Mouse (Mus musculus) intestine, embryonic 15.5 days (tissue): ENCODE measurements around the gene Snx13. TPM values are rescaled to one million over a fixed set of nuclear protein-coding genes. Genes with fewer than 3 reads are reported as not detected.

Experiments used
- ATAC-seq: fragments of 200-750 bp; cut with Nextera tagmentation; 2 replicates; pipeline ENCODE4 v1.8.0; 2017; ENCODE audit warnings: moderate TSS enrichment, moderate library complexity
- H3K27ac ChIP-seq: fragments of 300-500 bp; sonication (generic); 2 replicates; pipeline ENCODE4 v1.5.1; 2015; ENCODE audit warnings: mild to moderate bottlenecking, inconsistent platforms
- H3K27me3 ChIP-seq: fragments of 300-500 bp; sonication (generic); replicated peaks from 2 replicates; pipeline ENCODE4 v1.6.1; 2015; ENCODE audit warnings: inconsistent platforms
- H3K36me3 ChIP-seq: fragments of 300-500 bp; sonication (generic); 2 replicates; pipeline ENCODE4 v1.6.1; 2015; ENCODE audit warnings: inconsistent platforms
- H3K4me1 ChIP-seq: fragments of 300-500 bp; sonication (generic); replicated peaks from 2 replicates; pipeline ENCODE4 v1.6.1; 2015; ENCODE audit warnings: inconsistent platforms
- H3K4me2 ChIP-seq: fragments of 300-500 bp; sonication (generic); replicated peaks from 2 replicates; pipeline ENCODE4 v1.6.1; 2015; ENCODE audit warnings: mild to moderate bottlenecking, inconsistent platforms
- H3K4me3 ChIP-seq: fragments of 300-500 bp; sonication (generic); replicated peaks from 2 replicates; pipeline ENCODE4 v1.5.1; 2015; ENCODE audit warnings: inconsistent platforms
- H3K9ac ChIP-seq: fragments of 300-500 bp; sonication (generic); 2 replicates; pipeline ENCODE4 v1.6.1; 2015; ENCODE audit warnings: inconsistent platforms
- H3K9me3 ChIP-seq: fragments of 300-500 bp; sonication (generic); 2 replicates; pipeline ENCODE4 v1.6.1; 2016; ENCODE audit warnings: inconsistent platforms
- WGBS: fragments of 180-500 bp; shearing (Covaris S2); methylation state at CpG from one replicate; pipeline ENCODE4 v1.1.7; 2015; 5-methylcytosine and 5-hydroxymethylcytosine counted together
- polyA plus RNA-seq: library from polyadenylated mRNA; unstranded; fragments of >200 nt; fragmentation: Nextera tagmentation; extraction: Ambion mirVana; gene quantifications from 2 replicates; pipeline ENCODE4 v1.2.1, GENCODE M21; 2015

The Snx13 gene
- polyA plus RNA-seq: 26.3 and 29.5 TPM in 2 replicates

DNA sequence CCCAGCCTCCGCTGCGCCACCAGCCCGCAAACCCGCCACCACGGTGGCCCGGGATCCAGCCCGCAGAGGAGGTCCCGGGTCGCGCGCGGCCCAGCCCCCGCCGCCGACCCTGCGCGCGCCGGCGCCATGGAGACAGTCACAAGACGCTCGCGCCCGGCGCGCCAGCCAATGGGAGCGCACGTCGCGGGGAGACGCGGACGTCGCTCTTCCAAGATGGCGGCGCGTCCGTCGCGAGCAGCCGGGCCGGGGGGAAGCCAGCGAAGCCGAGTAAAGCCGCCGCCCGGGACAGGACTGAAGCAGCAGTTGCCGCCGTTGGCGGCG lies at the start of gene Snx13:
Gene Snx13 (plus strand): TSS at position 188 of the 321 bp plus-strand sequence.
- peak; percentile 97 for ATAC-seq
- Histone ChIP-seq H3K4me1 (0 out of 2 replicates have a peak, but pooled peaks cover 3% of the 10 kb centered on the region), H3K36me3 (no peaks in the 10 kb centered on the region), H3K4me2 (peak within 1 kb of the TSS; percentile 72), H3K9ac (peak within 1 kb of the TSS; percentile 95), H3K9me3 (no peaks in the 10 kb centered on the region), H3K27me3 (no peaks in the 10 kb centered on the region), H3K4me3 (peak within 1 kb of the TSS; percentile 91), H3K27ac (peak within 1 kb of the TSS; percentile 95)
- under 1% methylated on average over 51 of the region's 51 CpGs for WGBS

GRCm38 (mm10) chr12:34997597-34998182 lies 49.3 kb upstream of the Snx13 start:
- peak; percentile 73 for ATAC-seq
- no peak overlapping the region for H3K27ac ChIP-seq
- H3K4me2 ChIP-seq: no peak overlapping the region
- H3K9ac ChIP-seq: no peak overlapping the region
- no peaks in the 10 kb centered on the region for H3K4me1 ChIP-seq
- H3K27me3 ChIP-seq: no peaks in the 10 kb centered on the region
- no peak overlapping the region for H3K4me3 ChIP-seq
- WGBS: 81% methylated on average over 3 of the region's 3 CpGs
- H3K9me3 ChIP-seq: no peaks in the 10 kb centered on the region
- no peaks in the 10 kb centered on the region for H3K36me3 ChIP-seq

- Histone ChIP-seq H3K36me3 (no peaks in the 10 kb centered on the region), H3K27ac (no peak overlapping the region), H3K4me3 (no peak overlapping the region), H3K4me2 (no peak overlapping the region), H3K4me1 (no peaks in the 10 kb centered on the region), H3K9ac (no peak overlapping the region), H3K27me3 (no peaks in the 10 kb centered on the region), H3K9me3 (no peaks in the 10 kb centered on the region)
- ATAC-seq: no peak
- WGBS: 78% methylated on average over 12 of the region's 12 CpGs
Measured at GRCm38 (mm10) chr12:34998778-34999467, 48.1 kb upstream of the Snx13 start.

- no peaks in the 10 kb centered on the region for H3K4me1 ChIP-seq
- no peak overlapping the region for H3K4me2 ChIP-seq
- WGBS: 67% methylated on average over 4 of the region's 4 CpGs
- no peak overlapping the region for H3K27ac ChIP-seq
- no peaks in the 10 kb centered on the region for H3K9me3 ChIP-seq
- H3K9ac ChIP-seq: no peak overlapping the region
- H3K36me3 ChIP-seq: no peaks in the 10 kb centered on the region
- no peaks in the 10 kb centered on the region for H3K27me3 ChIP-seq
- no peak for ATAC-seq
- H3K4me3 ChIP-seq: no peak overlapping the region
Measured at GRCm38 (mm10) chr12:35000323-35000722, 46.7 kb upstream of the Snx13 start.

DNA sequence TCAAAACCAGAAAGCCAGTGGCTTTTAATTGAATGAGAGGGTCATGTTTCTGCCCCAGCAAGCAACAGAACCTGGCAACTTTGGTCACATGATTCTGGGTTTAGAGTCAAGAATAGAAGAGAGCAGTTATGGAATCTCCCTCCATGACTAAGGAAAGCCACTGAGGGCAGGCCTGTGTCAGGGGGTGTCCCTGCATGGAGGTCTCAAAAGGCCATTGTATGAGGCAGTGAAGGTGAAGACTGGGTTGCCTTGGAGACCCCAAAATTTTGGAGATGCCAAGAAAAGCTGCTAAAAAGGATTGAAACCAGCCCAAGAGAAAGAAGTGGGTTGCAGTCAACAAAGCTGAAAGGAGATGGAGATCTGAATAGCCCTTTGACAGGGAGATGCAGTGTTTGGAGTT lies 41.2 kb upstream of the Snx13 start:
- Histone ChIP-seq H3K4me2 (no peak overlapping the region), H3K9ac (no peak overlapping the region), H3K36me3 (no peaks in the 10 kb centered on the region), H3K4me1 (no peaks in the 10 kb centered on the region), H3K9me3 (no peaks in the 10 kb centered on the region), H3K4me3 (no peak overlapping the region), H3K27ac (no peak overlapping the region), H3K27me3 (no peaks in the 10 kb centered on the region)
- ATAC-seq: no peak

GRCm38 (mm10) chr12:35007851-35008250 lies 39.1 kb upstream of the Snx13 start:
- no peak overlapping the region for H3K4me3 ChIP-seq
- no peak for ATAC-seq
- H3K4me2 ChIP-seq: no peak overlapping the region
- no peaks in the 10 kb centered on the region for H3K27me3 ChIP-seq
- H3K4me1 ChIP-seq: no peaks in the 10 kb centered on the region
- H3K9me3 ChIP-seq: no peaks in the 10 kb centered on the region
- no peak overlapping the region for H3K27ac ChIP-seq
- no peak overlapping the region for H3K9ac ChIP-seq
- H3K36me3 ChIP-seq: no peaks in the 10 kb centered on the region
- WGBS: 87% methylated on average over 1 of the region's 1 CpGs

GRCm38 (mm10) chr12:35008340-35009137 lies 38.4 kb upstream of the Snx13 start:
- Histone ChIP-seq H3K4me1 (no peaks in the 10 kb centered on the region), H3K36me3 (no peaks in the 10 kb centered on the region), H3K27ac (no peak overlapping the region), H3K9me3 (no peaks in the 10 kb centered on the region), H3K27me3 (no peaks in the 10 kb centered on the region), H3K9ac (no peak overlapping the region), H3K4me3 (no peak overlapping the region), H3K4me2 (no peak overlapping the region)
- WGBS: 70% methylated on average over 11 of the region's 11 CpGs
- no peak for ATAC-seq

- no peak for ATAC-seq
- WGBS: 67% methylated on average over 1 of the region's 1 CpGs
Measured at GRCm38 (mm10) chr12:35011462-35011861, 35.5 kb upstream of the Snx13 start.

GRCm38 (mm10) chr12:35013950-35014349 lies 33.0 kb upstream of the Snx13 start:
- Histone ChIP-seq H3K27me3 (no peaks in the 10 kb centered on the region), H3K36me3 (no peaks in the 10 kb centered on the region), H3K4me2 (no peak overlapping the region), H3K27ac (no peak overlapping the region), H3K9ac (no peak overlapping the region), H3K9me3 (no peaks in the 10 kb centered on the region), H3K4me1 (no peaks in the 10 kb centered on the region), H3K4me3 (no peak overlapping the region)
- no peak for ATAC-seq
- 70% methylated on average over 2 of the region's 2 CpGs for WGBS

More at GRCm38 (mm10) chr12:35011462-35011861, 35.5 kb upstream of the Snx13 start:
- Histone ChIP-seq H3K27me3 (no peaks in the 10 kb centered on the region), H3K4me1 (no peaks in the 10 kb centered on the region), H3K36me3 (no peaks in the 10 kb centered on the region), H3K9me3 (no peaks in the 10 kb centered on the region), H3K4me3 (no peak overlapping the region), H3K4me2 (no peak overlapping the region), H3K27ac (no peak overlapping the region), H3K9ac (no peak overlapping the region)

- Histone ChIP-seq H3K4me3 (no peak overlapping the region), H3K9ac (no peak overlapping the region), H3K9me3 (no peaks in the 10 kb centered on the region), H3K4me2 (no peak overlapping the region), H3K4me1 (no peaks in the 10 kb centered on the region), H3K36me3 (no peaks in the 10 kb centered on the region), H3K27ac (no peak overlapping the region), H3K27me3 (no peaks in the 10 kb centered on the region)
- ATAC-seq: no peak
- 63% methylated on average over 3 of the region's 3 CpGs for WGBS
Measured at GRCm38 (mm10) chr12:35016056-35016455, 30.9 kb upstream of the Snx13 start.

DNA sequence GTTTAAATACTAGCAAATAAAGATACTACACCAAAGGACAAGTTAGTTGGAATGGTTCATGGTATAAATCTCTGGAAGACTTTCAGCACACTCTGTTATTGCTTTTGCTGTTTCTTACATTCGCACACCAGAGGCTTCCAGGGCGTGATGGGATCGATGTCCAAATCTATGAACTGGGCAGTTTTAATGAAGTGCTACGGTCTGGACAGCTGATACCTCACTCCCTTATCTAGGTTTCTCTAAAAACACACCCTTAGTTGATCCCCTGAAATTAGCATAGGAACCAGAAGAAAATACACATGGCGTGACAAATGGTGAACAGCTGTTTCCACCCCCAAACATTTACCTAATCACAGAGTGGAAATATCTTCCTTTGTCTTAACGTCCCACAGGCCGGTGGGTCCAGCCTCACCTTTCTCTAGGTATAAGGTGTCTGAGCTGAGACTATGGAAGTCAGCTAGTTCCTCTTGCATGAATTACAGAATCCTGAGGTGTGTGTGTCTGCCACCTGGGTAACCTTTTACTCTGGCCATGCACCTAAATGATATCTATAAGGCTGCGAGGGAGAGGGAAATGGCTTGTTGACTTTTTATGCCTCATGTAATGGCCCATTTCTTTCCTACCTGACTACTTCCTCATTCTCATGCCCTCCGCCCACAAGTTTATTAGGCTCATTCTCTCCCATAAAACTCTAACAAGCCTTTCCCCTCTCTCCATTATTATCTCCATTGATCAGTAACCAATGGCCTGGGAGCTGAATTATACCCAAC lies 30.3 kb upstream of the Snx13 start:
- 62% methylated on average over 9 of the region's 9 CpGs for WGBS
- no peaks in the 10 kb centered on the region for H3K9me3 ChIP-seq
- H3K4me1 ChIP-seq: no peaks in the 10 kb centered on the region
- peak; percentile 92 for ATAC-seq
- no peak overlapping the region for H3K9ac ChIP-seq
- no peak overlapping the region for H3K4me2 ChIP-seq
- H3K27ac ChIP-seq: 0 out of 2 replicates have a peak overlapping the region, but pooled peaks have one; percentile 18
- H3K36me3 ChIP-seq: no peaks in the 10 kb centered on the region
- no peaks in the 10 kb centered on the region for H3K27me3 ChIP-seq
- no peak overlapping the region for H3K4me3 ChIP-seq

GRCm38 (mm10) chr12:35018679-35019237 lies 28.2 kb upstream of the Snx13 start:
- H3K9ac ChIP-seq: no peak overlapping the region
- H3K9me3 ChIP-seq: no peaks in the 10 kb centered on the region
- H3K27me3 ChIP-seq: no peaks in the 10 kb centered on the region
- 82% methylated on average over 9 of the region's 9 CpGs for WGBS
- no peak overlapping the region for H3K27ac ChIP-seq
- no peaks in the 10 kb centered on the region for H3K36me3 ChIP-seq
- no peak for ATAC-seq
- H3K4me3 ChIP-seq: no peak overlapping the region
- H3K4me1 ChIP-seq: no peaks in the 10 kb centered on the region
- no peak overlapping the region for H3K4me2 ChIP-seq
